Mouse (Mus musculus): ENCODE results near the gene Timp2. TPM values are rescaled to one million over a fixed set of nuclear protein-coding genes. Genes with fewer than 3 reads are reported as not detected.

The Timp2 gene
- total RNA-seq, 2 experiments from 2014 or later: 121 to 138 TPM

DNA sequence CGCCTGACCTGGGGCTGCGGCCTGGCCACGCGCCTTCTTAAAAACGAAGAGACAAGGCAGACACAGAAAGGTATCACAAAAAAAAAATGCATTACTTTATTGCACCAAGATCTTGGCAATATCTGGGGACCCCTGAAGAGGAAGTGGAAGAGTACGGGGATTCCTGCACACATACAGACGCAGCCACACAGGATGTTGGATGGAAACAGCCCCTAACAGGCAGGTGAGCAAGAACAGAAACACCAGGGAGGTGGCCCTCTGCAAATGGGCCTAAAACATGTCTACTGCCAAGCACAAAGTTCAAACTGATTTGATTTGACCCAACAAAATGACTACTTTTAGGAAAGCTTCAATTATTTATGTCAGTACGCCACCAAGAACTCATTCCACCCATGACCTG, 96.0 kb downstream of the Timp2 start:
- intact Hi-C loops (cut with DNase I): no loop called here
- no peak for DNase-seq (ENCODE audit: low spot score)

GRCm38 (mm10) chr11:118256371-118256770, 99.2 kb downstream of the Timp2 start:
- DNase-seq (ENCODE audit: low spot score): no peak
- intact Hi-C loops (cut with DNase I): no loop called here

DNA sequence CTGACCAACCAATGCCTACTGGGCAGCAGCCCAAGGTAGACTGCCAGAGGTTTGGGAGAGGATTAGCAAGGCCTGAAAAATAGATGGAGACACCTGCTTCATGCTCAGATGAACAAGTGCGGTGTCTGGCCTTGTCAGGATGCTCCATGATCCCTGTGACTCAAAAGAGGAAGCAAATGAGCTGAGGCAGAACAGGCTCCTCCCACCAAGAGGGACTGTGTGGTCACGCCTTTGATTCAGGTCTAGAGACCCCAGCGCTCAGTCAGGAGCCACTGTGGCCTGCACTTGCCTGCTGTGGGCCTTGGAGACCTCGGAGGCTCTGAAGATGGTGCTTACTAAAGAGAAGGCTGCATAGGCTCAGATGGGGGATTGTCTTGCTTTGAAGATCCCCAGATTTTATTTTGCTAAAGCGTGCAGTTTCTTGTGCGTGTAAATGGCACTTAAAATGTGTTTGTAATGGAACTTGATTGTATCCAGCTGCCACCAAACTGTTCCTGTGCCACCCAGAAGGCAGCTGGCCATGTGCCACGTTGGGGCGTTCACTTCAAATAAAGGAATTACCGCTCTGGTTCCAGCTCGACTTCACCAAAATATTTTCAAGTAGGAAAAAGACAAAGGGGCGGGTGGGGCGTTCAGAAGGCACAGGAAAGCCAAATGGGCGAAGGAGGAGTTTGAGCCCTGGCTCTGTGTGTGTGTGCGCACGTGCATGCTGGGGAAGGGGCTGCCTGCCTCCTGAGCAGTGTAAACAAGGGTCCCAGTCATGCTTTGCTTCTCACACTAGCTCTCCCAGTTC, 101.2 kb downstream of the Timp2 start:
- DNase-seq (ENCODE audit: low spot score): peak; percentile 60
- intact Hi-C loops (cut with DNase I): no loop called here

- no peak for DNase-seq (ENCODE audit: low spot score)
- intact Hi-C loops (cut with DNase I): no loop called here
Measured at GRCm38 (mm10) chr11:118253447-118254158, 101.9 kb downstream of the Timp2 start.

Other genes starting within 250 kb of the Timp2 start
- gene Dnah17, start 225.1 kb downstream of the Timp2 start, total RNA-seq (2021): under 1 TPM; 0.06 to 0.10 TPM
- gene Cyth1, start 107.1 kb downstream of the Timp2 start, total RNA-seq (2021): 10 to 100 TPM; 48.9 to 53.8 TPM
- 10 to 100 TPM; 12.0 to 14.5 TPM for gene Usp36, start 65.5 kb downstream of the Timp2 start, total RNA-seq (2021)
- 1 to 10 TPM in 1 of 2 experiments, under 1 TPM in 1; 0.84 to 1.1 TPM for gene Cep295nl, start 13.2 kb downstream of the Timp2 start, total RNA-seq (2021)
- gene Lgals3bp, start 46.4 kb upstream of the Timp2 start, total RNA-seq (2021): 10 to 100 TPM; 19.2 to 24.0 TPM
- 10 to 100 TPM; 16.0 to 17.2 TPM for gene Cant1, start 63.3 kb upstream of the Timp2 start, total RNA-seq (2021)
- 10 to 100 TPM; 17.7 to 31.0 TPM for gene C1qtnf1, start 72.5 kb upstream of the Timp2 start, total RNA-seq (2021)
- 1 to 10 TPM; 5.7 to 6.3 TPM for gene Engase, start 121.1 kb upstream of the Timp2 start, total RNA-seq (2021)

All from heart, postnatal 25 days (tissue).